Mouse (Mus musculus) heart, adult 2 months (tissue): ENCODE data around the gene Tent4b.

ENCODE experiments used
- CTCF ChIP-seq: fragments of 200-600 bp; IDR thresholded peaks from 2 replicates; pipeline ENCODE4 v1.8.1; 2022; ENCODE audit warnings: antibody characterized with exemption, mild to moderate bottlenecking, moderate library complexity
- EP300 ChIP-seq: fragments of 200-500 bp; IDR thresholded peaks from 2 replicates; pipeline ENCODE4 v1.6.1; 2011; ENCODE audit warnings: low read depth, low read length, control low read depth; ENCODE audit not compliant: insufficient read depth
- POLR2A ChIP-seq: fragments of 200-500 bp; IDR thresholded peaks from 2 replicates; pipeline ENCODE4 v1.6.1; 2011; ENCODE audit warnings: mild to moderate bottlenecking, low read depth, low read length, control low read depth; ENCODE audit not compliant: insufficient read depth

DNA sequence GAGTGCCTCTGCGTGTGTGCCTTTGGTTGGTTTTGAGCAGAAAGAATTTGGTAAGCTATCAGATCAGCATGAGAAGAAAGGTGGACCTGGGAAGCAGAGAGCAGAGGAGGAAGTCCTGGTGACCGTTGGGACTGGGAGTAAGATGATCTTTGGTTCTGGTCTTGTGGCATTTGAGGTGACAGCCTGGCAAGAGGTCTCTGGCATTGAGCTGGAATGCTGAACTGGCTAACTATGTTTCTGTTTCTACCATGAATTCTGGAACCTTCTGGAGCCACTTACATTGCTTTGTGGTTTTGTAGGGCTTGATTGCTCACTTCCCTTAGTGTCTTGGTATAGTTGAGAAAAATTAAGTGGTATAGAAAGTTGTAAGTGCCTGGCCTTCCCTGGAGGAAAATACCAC lies 38.6 kb downstream of the Tent4b start:
- TF ChIP-seq POLR2A (no peak), CTCF (no peak), EP300 (no peak)
